Mouse (Mus musculus): Measurements from ENCODE around the gene Pde4c.

Gene Pde4c

DNA sequence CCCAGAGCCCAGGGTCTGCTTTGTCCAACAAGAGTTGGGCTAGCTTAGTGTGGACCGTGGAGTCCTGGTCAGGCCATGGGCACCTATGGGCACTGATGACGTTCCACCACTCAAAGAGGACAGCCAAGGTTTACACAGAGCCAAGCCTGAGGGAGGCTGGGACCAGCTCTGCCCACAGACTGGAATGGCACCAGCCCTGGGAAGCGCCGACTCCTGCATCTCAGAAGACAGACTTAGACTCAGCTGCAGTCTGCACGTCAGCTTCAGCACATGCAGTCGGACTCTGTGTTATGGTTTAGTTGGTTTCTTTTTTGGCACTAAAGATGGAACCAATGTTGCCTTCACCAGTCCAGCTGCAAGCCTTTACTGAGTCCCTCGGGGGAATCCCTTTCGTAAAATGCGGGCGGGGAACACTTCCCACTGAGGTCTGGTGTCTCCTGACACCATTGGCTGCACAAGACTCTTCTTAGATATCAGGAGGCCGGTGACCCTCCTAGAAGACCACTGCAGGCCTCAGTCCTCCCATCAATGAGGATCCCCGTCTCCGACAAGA, 26.7 kb downstream of the Pde4c start:
- DNase-seq (ENCODE audit: low read depth, low spot score) = no peak

DNA sequence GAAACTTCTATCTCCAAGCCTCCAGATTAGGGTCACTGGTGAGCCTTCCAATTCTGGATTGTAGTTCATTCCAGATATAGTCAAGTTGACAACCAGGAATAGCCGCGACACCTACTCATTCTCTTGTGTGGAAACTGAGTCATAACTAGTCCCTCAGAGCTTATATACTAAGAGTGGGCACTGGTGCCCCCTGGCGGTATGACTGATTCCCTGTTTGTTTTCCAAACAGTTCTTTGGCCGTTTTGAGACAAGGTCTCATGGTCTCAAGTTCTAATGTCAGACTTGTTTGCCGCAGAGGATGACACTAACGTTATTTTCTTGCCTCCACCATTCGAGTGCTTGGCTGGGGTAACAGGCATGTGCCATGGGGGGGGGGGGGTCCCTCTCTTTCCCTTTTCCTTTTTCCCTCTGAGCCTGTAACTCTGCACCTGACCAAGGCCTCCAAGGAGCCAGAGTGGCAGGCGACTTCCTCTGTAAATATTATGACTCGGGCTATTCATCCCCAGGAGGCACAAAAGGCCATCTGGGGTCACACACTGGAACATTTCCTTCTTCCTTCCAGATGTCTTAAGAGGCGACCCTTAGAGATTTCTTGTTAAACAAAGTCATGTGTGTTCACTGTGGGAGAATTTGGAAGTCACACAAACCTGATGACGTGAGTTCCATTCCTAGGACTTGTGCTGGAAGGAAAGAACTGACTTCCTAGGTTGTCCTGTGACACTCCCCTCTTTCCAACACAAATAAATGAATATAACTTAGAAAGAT, 28.7 kb downstream of the Pde4c start:
- peak; percentile 82 for DNase-seq (ENCODE audit: low read depth, low spot score)

DNA sequence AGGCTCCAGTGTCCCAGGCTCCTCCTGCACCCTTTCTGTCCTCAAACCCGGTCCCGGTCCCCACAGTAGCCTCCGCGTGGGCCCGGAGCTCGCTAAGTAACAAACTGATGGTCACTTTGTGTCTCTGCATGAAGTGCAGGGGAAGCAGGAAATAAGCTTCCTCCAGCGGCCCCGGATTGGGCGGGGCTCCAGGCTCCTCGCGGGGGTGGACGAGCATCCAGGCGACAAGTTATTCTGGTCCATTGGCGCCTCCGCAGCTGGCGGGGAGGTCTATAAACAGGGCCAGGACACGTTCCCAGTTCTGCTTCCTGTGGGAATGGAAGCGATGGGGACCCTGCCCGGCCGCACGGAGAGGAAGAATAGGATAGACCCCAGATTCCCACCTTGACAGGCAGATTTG, 29.6 kb downstream of the Pde4c start:
- DNase-seq (ENCODE audit: low read depth, low spot score) = peak; percentile 46

DNA sequence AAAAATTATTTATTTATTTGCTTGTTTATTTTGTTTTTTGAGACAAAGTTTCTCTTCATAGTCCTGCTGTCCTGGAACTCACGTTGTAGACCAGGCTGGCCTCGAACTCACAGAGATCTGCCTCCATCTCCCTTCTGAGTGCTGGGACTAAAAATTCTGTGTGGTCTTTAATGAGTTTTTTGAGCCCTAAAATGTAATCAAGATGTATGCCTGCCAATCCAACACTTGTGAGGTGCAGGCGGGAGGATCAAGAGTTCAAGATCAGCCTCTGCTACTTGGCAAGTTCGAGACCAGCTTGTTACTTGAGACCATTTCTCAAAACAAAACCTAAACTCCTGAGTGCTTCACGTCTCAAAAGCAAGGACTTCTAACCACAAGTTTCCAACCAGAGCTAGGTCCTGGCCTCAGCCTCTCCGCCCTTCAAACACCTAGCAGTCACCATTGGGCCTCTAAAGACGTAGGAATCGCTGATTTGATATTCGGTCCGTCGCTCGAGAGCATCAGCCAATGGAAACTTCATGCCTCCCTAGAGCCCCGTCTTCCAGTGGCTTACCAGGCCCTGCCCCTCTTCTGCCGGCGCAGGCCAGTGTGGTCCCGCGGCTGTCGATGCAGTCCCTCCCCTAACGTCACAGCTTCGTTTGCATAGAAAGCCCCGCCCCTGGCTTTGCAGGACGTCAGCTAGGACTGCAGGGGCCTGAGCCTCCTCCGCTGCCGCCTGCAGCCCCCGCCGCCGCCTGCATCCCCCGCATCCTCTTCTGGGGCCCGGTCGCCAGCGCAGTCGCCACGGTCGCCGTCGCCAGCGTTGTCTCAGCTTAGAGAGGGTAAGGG, 30.7 kb downstream of the Pde4c start, which contains the start of gene Rab3a:
Rab3a (plus strand) TSS at position 637 of the 828 bp plus-strand sequence.
- DNase-seq (ENCODE audit: low read depth, low spot score) = peak; percentile 99

DNA sequence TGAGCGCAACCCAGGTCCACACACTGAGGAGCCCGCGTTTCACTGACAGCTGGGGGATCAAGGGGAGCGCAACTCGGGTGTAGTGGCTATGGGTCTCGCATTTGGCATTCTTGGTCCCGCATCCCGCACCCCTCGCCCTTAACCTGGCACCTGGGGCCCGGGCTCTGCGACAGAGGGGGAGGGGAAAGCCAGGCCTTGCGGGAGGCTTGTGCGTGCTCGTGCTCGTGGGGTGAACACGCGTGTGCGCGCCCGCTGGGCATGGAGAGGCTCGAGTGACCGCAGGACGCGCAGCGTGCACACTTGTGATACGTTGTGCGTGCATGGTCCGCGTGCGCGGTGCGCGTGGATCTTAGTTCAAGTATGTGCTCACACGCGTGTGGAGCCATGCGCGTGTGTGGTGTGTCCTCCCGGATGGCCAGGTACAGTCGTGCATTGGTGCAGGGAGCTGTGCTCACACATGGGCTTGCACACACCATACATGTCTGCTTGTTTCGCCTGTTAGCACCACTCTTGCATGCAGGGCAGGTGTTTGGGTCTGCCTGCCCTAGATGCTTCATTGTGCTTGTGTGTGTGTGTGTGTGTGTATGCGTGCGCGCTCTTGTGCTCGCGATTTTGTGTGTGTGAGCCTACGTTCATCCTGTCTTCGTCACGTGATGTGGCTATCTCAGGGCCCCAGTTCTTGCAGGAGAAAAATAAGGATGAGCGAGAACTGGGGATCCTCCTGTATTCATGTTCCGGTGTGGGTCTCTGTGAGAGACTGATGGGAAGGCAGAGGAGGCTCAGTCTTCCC, 31.5 kb downstream of the Pde4c start:
- peak; percentile 50 for DNase-seq (ENCODE audit: low read depth, low spot score)

DNA sequence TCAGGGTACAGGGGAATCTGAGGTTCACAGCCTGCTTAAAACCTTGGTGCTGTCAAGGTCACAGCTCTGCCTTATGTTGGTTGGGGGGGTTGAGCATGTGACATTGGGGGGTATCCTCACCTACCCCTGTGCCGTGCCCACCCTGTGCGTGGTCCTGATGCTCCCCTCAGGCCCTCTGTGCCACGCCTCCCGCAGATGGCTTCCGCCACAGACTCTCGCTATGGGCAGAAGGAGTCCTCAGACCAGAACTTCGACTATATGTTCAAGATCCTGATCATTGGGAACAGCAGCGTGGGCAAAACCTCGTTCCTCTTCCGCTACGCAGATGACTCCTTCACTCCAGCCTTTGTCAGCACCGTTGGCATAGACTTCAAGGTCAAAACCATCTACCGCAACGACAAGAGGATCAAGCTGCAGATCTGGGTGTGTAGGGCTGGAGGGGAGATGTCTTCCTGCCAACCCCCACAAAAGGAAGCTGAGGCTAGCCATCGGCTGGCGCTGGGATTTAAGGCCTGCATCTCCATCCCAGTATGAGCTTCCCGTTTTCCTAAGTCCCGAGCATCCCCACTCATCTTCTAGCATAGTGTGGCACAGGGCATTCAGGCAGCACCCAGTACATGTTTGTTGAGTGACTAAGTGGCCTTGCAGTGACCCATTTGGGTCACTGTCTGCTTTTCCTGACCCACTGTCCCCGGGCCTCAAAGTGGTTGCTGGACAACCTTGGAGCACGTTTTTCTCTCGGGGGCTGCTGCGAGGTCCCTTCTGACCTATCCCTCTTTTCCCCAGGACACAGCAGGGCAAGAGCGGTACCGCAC, 32.3 kb downstream of the Pde4c start:
- no peak for DNase-seq (ENCODE audit: low read depth, low spot score)

DNA sequence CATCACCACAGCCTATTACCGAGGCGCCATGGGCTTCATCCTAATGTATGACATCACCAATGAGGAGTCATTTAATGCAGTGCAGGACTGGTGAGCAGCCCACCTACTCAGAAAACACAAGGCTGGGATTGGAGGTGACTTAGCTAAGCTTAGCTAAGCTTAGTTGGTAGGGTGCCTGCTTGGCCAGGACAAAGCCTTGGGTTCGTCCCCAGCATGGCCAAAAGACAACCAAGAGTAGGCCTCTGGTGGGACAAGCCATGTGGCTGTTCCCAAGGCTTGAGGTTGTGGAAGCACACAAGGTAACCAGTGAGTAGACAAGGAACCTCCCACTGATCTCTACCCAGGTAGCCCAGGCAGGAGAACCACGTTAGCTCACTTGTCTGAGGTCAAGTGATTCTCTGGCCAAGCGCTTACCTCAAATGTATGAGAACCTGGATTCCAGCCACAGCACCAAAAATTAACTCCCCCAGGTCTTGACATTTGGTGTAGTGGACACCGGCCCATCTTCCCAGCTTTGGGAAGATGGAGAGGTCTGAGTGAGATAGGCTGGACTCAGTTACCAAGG, 33.0 kb downstream of the Pde4c start:
- no peak for DNase-seq (ENCODE audit: low read depth, low spot score)

DNA sequence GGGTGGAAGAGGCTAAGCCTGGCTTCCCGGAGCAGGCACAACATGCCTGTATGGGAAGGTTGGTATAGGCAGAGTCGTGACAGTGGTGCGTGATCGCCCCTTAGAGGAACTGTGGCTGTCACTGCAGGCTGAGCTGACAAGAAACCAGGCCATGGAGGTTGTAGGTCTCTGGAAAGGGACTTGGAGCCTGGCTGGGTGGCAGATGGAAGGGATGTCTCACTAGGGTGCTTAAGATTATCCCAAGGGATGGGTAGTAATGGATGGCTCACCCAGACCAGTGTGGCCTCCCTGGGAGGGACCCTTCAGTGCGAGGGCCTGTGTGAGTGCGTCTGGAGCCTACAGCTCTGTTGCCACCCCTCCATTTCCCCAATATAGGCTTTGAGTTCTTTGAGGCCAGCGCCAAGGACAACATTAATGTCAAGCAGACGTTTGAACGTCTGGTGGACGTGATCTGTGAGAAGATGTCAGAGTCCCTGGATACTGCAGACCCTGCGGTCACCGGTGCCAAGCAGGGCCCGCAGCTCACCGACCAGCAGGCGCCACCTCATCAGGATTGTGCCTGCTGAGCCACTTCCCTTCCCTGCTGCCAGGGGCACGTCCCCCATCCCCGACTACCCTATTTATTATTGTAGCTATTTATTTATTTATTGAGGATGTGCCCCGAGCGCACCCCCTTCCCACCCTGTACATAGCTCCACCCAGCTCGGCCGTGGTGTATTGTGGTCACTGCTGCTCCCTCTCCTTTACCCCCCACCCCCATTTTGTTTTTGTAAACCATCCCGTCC, 34.2 kb downstream of the Pde4c start:
- peak; percentile 54 for DNase-seq (ENCODE audit: low read depth, low spot score)

DNA sequence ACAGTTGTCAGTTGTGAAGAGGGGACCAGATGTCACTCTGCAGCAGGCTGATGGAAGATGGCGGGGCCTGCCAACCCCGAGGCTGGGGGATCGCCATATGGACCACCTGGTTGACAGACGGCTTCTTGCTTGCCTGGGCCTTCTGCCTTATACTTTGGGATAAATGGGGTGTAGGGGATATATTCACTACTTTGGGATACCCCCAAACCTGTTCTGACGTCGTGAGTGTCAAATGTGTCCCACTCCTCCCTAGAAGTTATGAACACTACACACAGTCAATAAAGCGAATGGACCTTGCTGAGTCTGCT, 34.7 kb downstream of the Pde4c start:
- DNase-seq (ENCODE audit: low read depth, low spot score) = no peak

DNA sequence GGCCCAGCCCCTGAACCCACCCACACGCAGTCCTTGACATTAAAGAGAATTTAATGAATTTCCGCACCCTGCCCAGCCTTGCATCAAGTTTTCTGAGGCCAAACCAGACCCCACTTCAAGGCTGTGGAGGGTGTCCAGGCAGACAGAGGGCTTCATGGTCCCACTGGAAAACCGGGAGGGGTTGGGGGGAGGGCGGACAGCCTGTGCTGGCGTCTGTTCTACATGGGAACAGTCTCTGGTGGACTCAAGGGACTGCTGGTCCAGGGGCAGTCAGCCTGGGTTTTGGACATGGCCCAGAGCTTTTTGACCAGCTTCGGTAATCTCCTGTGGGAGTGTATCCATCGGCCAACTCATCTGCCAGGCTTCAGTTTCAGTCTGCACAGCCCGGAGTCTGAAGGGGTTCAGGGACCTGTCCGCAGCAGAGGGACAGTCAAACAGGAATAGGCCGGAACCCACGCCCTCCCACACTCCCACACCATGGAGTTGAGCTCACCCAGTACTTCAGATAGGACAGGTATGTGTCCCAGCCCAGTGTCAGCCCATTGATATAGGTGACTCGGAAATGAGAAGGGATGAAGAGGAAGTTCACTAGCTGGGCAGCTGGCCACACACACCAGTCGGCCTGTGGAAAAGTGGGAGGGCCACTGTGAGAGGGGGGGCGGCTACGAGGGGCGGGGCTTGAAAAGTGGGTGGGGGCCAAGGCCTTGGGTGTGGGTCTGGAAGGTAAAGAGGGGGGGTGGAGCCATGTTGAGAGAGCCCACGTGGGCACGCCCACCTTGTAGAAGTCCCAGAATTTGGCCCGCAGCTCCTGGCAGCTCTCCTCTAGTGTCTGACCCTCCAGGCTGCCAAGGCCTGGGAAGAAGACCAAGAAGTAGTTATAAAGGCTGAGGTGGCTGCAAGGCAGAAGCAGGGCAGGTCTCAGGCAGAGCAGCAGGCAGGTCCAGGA, 35.4 kb downstream of the Pde4c start:
- DNase-seq (ENCODE audit: low read depth, low spot score) = peak; percentile 88

DNA sequence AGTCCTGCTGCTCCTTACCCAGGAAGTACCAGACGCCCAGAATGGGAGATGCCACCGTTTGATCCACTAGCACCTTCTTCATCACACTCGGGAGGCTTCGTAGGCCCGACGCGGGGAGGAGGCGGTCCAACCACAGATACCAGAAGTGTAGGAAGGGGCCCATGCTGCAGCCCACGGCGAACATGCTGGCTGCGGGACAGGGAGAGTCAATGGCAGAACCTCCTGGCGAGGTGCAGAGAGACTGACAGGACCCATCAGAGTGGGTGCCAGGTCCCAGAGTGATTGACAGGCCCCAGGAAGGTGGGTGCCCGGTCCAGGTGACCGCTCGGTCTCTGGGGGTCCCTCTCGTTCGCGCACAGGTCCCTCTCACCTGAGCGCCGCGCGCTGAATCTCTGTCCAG, 36.8 kb downstream of the Pde4c start:
- peak; percentile 56 for DNase-seq (ENCODE audit: low read depth, low spot score)

DNA sequence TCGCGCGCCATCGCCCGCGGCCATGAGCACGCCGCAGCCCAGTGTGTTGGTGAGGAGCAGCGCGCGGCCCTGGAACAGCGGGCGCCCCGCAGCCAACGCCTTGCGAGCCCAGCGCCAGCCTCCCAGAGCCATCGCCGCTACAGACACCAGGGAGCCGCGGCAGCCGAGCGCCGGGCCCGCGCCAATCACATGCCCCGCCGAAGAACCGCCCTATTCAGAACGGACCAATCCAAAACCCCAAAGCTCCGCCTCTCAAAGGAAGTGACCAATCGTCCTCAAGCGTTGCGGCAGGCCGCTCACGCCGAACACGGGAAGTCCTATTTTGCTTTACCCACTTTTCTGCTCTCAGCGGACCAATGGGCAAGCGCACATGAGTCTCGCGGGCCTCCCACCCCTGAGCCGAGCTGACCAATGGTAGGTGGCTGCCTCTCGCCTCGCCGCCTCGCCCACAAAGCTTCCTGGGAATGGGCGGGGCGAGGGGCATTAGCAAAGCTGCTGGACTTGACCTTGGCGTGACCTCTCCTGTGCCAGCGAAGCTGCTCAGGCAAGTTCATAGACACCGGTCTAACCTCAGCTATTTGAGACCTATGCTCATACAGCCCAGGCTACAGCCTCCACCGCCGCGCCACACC, 37.4 kb downstream of the Pde4c start, which contains the start of gene Mpv17l2:
Mpv17l2 (minus strand) TSS at position 172 of the 632 bp plus-strand sequence.
- peak; percentile 100 for DNase-seq (ENCODE audit: low read depth, low spot score)

DNA sequence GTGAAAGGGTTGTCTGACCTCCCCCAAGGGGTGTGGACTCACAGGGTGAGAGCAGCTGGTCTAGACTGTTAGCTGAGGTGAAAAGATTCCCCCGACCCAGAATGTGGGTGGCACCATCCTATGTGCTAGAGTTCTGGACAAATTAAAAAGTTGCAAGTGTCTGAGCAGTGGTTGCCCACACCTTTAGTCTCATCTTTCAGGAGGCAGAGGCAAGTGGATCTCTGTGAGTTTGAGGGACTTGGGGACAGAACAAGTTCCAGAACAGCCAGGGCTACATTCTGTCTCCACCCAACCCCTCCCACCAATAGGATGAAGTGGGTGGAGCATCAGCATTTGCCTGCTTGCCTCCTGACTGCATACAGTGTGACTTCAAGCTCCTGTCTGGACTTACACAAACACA, 38.6 kb downstream of the Pde4c start:
- peak; percentile 62 for DNase-seq (ENCODE audit: low read depth, low spot score)

DNA sequence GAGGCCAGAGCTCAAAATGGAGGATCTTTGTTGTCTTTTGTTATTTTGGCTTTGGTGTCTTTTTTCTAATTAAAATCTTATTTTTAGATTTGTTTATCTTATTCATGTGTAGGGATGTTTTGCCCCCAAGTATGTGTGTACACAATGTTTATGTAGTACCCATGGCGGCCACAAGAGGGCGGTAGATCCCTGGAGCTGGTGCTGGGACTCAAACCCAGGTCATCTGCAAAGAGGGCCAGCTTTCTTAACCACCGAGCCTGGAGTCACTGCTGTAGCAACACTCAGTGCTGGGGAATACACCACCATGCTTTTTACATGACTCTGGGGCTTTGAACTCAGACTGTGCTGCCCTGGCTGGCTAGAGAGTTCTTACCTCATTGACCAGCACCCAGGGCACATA, 39.8 kb downstream of the Pde4c start:
- peak; percentile 75 for DNase-seq (ENCODE audit: low read depth, low spot score)

DNA sequence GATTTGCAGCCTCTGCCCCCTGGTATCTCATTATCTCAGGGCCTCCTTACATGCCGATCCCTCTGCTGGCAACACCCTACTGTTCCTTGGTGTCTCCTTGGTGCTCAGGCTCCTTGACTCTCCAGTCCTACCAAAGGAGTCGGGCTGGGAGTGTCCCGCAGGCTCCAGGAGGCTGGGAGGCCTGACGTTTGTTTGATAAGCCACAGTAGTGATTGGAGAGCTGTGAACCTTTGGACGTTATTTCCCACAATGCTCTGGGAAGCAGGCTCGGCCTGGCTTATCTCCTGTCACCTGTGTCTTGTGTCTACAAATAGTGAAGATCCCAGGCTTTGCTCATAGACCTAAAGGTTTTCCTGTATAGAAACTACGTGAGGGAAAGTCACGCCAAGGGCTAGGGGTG, 40.5 kb downstream of the Pde4c start:
- DNase-seq (ENCODE audit: low read depth, low spot score) = no peak

DNA sequence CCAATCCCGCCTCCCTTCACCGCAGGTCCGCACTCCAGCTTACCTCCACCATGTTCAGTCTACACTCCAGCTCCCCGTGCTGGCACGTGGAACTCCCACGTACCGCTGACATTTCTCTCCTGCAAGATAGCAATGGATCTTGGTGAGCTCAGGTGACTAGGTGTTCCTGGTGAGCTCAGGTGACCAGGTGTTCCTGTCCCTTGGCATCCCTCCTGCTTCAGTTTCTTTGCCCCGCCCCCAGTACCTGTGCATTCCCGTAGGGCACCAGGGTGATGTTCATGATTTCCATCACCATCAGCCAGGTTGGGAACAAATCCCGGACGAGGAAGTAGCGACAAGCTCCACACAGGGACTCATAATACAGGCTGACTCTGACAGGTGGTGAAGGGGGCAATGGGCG, 41.2 kb downstream of the Pde4c start:
- DNase-seq (ENCODE audit: low read depth, low spot score) = no peak

DNA sequence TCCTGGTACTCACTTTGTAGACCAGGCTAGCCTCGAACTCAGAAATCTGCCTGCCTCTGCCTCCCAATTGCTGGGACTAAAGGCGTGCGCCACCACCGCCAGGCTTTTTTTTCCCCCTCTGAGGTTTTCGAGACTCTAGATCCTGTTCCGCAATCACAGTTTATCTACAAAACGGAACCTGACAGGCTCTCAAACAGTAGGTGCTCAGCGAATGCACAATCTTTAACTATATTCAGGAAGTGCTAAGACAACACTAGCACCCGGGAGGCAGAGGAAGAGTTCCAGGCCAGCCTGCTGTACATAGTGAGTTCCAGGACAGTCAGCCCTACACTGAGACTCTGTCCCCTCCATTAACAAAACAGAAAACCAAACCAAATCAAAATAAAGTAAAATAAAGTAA, 41.8 kb downstream of the Pde4c start:
- DNase-seq (ENCODE audit: low read depth, low spot score) = no peak

DNA sequence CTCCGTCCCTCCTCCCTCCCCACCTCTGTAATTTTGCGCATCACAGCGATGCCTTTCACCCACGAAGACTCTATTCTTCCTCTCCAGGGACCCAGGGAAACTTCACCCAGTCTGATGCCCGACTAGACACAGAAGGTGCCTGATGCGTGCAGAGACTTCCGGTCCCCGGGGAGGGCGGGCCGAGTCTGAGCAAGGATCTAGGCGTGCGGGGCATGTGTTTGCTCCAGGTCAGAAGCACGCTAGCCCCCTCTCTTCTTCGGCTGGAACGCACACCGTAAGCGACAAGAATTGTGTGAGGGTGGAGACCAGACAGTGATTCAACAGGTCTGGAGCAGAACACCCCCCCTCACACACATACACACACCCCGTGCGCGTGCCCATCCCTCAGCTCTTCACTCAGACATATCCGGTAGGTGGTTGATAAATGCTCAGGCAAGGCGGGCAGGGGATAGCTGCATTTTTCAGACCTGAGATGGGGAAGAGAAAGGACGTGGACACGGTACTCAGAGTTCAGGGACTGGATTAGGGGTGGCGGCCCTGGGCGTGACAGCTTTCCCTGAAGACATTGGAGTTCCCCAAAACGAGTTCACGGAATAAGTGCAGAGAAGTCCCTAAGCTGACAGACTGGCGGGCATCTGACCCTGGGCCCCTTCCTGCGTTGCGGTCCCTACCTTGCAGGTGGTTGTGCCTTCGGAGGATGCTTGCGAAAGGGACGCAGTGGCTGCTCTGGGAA, 42.5 kb downstream of the Pde4c start:
- DNase-seq (ENCODE audit: low read depth, low spot score) = peak; percentile 55

Measured in R1 (cell line).